Mouse (Mus musculus): Measurements from ENCODE around the gene Nf2.

DNA sequence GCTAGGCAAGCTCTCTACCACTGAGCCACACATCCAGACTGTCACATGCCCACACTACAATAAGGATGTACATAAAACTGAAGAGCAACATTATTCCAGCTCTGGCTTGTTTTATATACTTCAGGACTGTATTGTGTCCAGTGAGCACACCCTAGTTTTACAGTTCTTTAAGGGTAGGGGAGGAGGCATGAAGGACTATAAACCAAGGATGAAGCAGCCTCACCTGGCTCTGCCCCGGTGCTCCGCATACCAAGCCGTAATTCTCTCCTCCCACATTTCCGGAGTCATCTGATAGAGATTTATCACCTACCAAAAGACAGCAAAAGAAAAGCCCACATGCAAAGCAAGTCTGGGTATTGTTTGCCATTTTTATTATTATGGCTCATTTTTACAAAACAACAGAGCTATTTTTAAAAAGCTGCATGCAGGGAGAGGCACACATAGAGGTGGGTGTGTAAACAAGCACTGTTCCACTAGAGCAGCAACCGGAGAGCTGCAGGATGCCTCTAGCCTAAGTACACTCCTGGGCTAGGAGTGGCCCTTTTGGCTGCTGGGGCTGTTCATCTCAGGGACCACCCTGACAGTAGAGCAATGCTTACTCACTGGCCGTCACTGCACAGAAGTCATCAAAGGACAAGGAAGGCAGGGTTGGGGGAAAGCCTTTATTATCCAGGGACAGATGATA is 43.2 kb downstream of the Nf2 start:
- TF ChIP-seq CTCF (conservative IDR thresholded peaks at IDR 0.05; ENCODE audit: insufficient read depth, insufficient read length, low read depth, low read length) (no peak), POLR2A (IDR thresholded peaks at IDR 0.05; ENCODE audit: low read depth, low read length) (no peak)
